Mouse (Mus musculus) megakaryocyte, embryonic 14.5 days (primary cell): ENCODE results near the gene Map2k3.

Source experiments
- FLI1 ChIP-seq: IDR thresholded peaks from 2 replicates; pipeline ENCODE4 v1.6.1; 2012; ENCODE audit warnings: low read length, inconsistent platforms, mixed read lengths
- GATA1 ChIP-seq: IDR thresholded peaks from 3 replicates; pipeline ENCODE4 v1.6.1; 2012; ENCODE audit warnings: mixed read lengths, low read length, inconsistent platforms, borderline replicate concordance

- TF ChIP-seq FLI1 (no peak), GATA1 (no peak)
Observed at GRCm38 (mm10) chr11:60882386-60882785, 49.4 kb upstream of the Map2k3 start.
